Mouse (Mus musculus): ENCODE measurements at regions not wholly inside any gene's neighbourhood (a gene's known extent, or its start where the extent isn't known, plus 50 kb on each side); places are given as distances from the start of the nearest gene placed in this dataset.
A peak's percentile ranks its signal among the peaks of the same experiment; 100 is the strongest.

DNA sequence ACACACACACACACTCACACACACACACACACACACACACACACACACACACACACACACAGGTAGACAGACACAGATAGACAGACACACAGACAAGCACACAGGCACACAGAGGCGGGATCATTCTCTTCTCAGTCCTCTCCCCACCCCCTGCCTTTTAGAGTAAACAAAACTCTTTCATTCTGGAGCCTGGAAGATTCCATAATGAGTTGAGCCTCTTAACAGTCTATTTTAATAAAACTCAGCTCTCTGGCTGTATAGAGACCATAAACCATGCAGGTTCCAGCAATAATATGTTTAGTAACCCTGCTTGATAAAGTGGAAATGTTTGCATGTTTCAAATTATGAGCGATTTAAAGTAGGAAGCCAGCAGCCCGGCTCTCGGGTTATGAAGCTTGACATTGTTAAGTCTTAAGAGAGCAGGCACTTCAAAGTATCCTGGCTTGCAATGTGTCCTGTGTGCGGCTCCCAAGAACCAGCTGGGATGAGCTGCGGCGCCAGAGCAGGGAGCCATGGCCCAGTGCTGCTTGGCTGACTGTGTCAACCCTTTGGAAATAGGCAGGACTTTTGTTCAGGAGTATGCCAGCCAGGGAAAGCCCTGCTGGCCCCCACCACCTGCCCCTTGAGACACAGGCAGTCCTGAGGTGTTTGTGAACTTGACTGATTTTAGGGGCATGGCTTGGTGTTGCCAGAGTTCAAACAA lies 115.1 kb downstream of the Sall1 start:
- Histone ChIP-seq H3K9me3 (ENCODE audit: control insufficient read depth, low read length) (no peaks in the 10 kb centered on the region), H3K4me2 (ENCODE audit: low read length) (no peak overlapping the region), H3K4me1 (ENCODE audit: control insufficient read depth in 2 of 2, insufficient read depth in 2 of 2, low read length in 2 of 2) (peaks cover 5 to 9% of the 10 kb centered on the region in 2 experiments), H3K27me3 (ENCODE audit: control insufficient read depth, insufficient read depth, low read length) (peaks cover 3% of the 10 kb centered on the region; the same call in 1 of the 2 replicates), H3K9ac (ENCODE audit: low read length) (no peak overlapping the region), H3K27ac (replicated peaks in 1 of 2; ENCODE audit: control insufficient read depth in 1 of 2, insufficient read depth in 1 of 2, low read depth in 2 of 2, low read length in 2 of 2) (no peak overlapping the region), H3K4me3 (ENCODE audit: control insufficient read depth in 1 of 2, insufficient read depth in 1 of 2, low read depth in 1 of 2, low read length in 2 of 2) (no peak overlapping the region), H3K36me3 (ENCODE audit: control insufficient read depth, insufficient read depth, low read length) (no peaks in the 10 kb centered on the region)
- ATAC-seq (ENCODE audit: insufficient number of reproducible peaks, insufficient read depth, low FRiP score, low read depth) = no peak
- WGBS = 52% methylated on average over 7 of the region's 7 CpGs

DNA sequence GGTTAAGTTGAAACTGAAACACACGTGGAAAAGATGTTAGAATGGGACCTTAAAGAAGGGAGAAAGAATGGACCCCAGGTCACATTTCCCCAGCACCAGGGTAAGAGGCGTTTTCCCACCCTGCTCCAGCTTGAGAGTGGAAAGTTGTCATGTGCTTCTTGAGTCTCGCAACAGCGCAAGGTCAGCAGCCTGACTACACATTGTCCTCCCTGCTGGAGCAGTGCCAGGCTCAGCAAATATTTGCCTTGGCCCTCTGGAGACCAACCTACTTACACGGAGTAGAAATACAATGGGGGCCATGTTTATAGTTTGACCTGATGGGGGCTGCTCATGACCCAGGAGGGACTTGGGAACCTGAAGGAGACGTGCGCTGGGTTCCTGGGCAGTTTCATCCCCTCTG lies 121.1 kb downstream of the Sall1 start:
- Histone ChIP-seq H3K9me3 (ENCODE audit: control insufficient read depth, low read length) (no peaks in the 10 kb centered on the region), H3K27ac (replicated peaks in 1 of 2; ENCODE audit: control insufficient read depth in 1 of 2, insufficient read depth in 1 of 2, low read depth in 2 of 2, low read length in 2 of 2) (peak overlapping the region; percentile 79 to 90), H3K9ac (ENCODE audit: low read length) (no peak overlapping the region), H3K27me3 (ENCODE audit: control insufficient read depth, insufficient read depth, low read length) (peaks cover 23% of the 10 kb centered on the region), H3K4me2 (ENCODE audit: low read length) (no peak overlapping the region), H3K36me3 (ENCODE audit: control insufficient read depth, insufficient read depth, low read length) (no peaks in the 10 kb centered on the region), H3K4me1 (ENCODE audit: control insufficient read depth in 2 of 2, insufficient read depth in 2 of 2, low read length in 2 of 2) (peaks cover 11 to 16% of the 10 kb centered on the region in 2 experiments), H3K4me3 (ENCODE audit: control insufficient read depth in 1 of 2, insufficient read depth in 1 of 2, low read depth in 1 of 2, low read length in 2 of 2) (no peak overlapping the region)
- ATAC-seq (ENCODE audit: insufficient number of reproducible peaks, insufficient read depth, low FRiP score, low read depth) = peak; percentile 75
- 32% methylated on average over 7 of the region's 7 CpGs for WGBS

DNA sequence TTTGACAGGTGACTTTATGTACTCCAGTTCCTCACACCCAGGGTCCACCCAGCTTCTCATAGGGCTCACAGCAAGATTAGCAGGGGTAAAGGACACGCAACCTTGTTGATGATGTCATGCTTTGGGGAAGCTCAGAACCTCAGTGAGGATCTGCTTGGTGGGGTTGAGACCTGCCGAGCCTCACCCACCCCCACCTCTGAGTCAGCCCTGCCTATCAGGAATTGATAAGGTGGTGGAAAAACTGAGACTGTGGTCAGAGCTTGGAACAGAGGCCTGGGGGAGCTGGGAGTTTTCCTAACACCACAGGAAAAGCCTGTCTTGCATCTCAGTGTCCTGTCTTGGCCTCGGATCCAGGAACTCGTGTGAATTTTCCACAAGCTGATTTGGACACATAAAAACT lies 122.0 kb downstream of the Sall1 start:
- 15% methylated on average over 4 of the region's 4 CpGs for WGBS
- Histone ChIP-seq H3K9me3 (ENCODE audit: control insufficient read depth, low read length) (no peaks in the 10 kb centered on the region), H3K27ac (replicated peaks in 1 of 2; ENCODE audit: control insufficient read depth in 1 of 2, insufficient read depth in 1 of 2, low read depth in 2 of 2, low read length in 2 of 2) (peak overlapping the region; percentile 79 to 90), H3K4me1 (ENCODE audit: control insufficient read depth in 2 of 2, insufficient read depth in 2 of 2, low read length in 2 of 2) (peaks cover 11 to 16% of the 10 kb centered on the region in 2 experiments), H3K4me3 (ENCODE audit: control insufficient read depth in 1 of 2, insufficient read depth in 1 of 2, low read depth in 1 of 2, low read length in 2 of 2) (no peak overlapping the region), H3K27me3 (ENCODE audit: control insufficient read depth, insufficient read depth, low read length) (peaks cover 31% of the 10 kb centered on the region), H3K9ac (ENCODE audit: low read length) (no peak overlapping the region), H3K4me2 (ENCODE audit: low read length) (no peak overlapping the region), H3K36me3 (ENCODE audit: control insufficient read depth, insufficient read depth, low read length) (no peaks in the 10 kb centered on the region)
- ATAC-seq (ENCODE audit: insufficient number of reproducible peaks, insufficient read depth, low FRiP score, low read depth) = peak; percentile 79

DNA sequence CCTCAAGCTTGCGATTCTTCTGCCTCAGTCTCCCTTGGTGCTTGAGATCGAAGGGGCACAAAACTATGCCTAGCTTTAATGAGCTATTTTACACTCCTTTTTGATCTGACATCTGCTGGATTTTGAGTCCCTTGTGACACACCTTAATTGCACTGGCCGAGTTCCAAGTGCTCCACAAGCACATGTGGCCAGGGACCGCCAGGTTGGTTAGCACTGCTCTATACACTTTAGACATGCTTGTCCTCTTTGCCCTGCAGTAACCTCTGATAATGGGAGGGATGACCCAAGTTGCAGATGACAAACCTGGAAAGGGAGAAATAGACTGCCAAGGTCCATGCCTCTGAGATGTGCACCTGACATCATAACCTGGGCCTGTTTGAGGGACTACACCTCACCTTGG lies 124.7 kb downstream of the Sall1 start:
- WGBS = 74% methylated on average over 4 of the region's 4 CpGs
- ATAC-seq (ENCODE audit: insufficient number of reproducible peaks, insufficient read depth, low FRiP score, low read depth) = no peak
- peaks cover 23 to 24% of the 10 kb centered on the region in 2 experiments for H3K4me1 ChIP-seq (ENCODE audit: control insufficient read depth in 2 of 2, insufficient read depth in 2 of 2, low read length in 2 of 2)
- H3K4me2 ChIP-seq (ENCODE audit: low read length) = no peak overlapping the region
- H3K4me3 ChIP-seq (ENCODE audit: control insufficient read depth in 1 of 2, insufficient read depth in 1 of 2, low read depth in 1 of 2, low read length in 2 of 2) = no peak overlapping the region
- H3K9ac ChIP-seq (ENCODE audit: low read length) = no peak overlapping the region
- H3K36me3 ChIP-seq (ENCODE audit: control insufficient read depth, insufficient read depth, low read length) = no peaks in the 10 kb centered on the region
- peaks cover 49% of the 10 kb centered on the region for H3K27me3 ChIP-seq (ENCODE audit: control insufficient read depth, insufficient read depth, low read length)
- no peaks in the 10 kb centered on the region for H3K9me3 ChIP-seq (ENCODE audit: control insufficient read depth, low read length)
- no peak overlapping the region for H3K27ac ChIP-seq (replicated peaks in 1 of 2; ENCODE audit: control insufficient read depth in 1 of 2, insufficient read depth in 1 of 2, low read depth in 2 of 2, low read length in 2 of 2)

DNA sequence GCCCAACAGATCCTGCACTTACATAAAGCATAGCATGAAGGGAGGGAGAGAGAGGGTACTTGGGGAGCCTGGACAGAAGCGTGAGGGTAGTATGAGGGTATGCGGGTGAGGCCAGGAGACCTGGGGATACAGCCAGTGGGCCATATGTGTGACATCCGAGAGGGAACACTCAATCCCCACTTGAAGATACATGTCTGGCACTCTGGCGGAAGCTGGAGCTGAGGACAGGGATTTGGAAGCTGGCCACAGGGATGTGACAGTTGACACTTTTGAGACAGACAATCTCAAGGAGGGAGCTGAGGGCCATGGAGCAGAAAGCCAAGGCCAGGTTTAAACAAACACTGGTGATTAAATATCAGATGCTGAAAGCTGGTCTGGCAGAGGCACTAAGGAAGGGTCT lies 127.9 kb downstream of the Sall1 start:
- Histone ChIP-seq H3K4me1 (ENCODE audit: control insufficient read depth in 2 of 2, insufficient read depth in 2 of 2, low read length in 2 of 2) (peaks cover 8 to 12% of the 10 kb centered on the region in 2 experiments), H3K9me3 (ENCODE audit: control insufficient read depth, low read length) (no peaks in the 10 kb centered on the region), H3K4me3 (ENCODE audit: control insufficient read depth in 1 of 2, insufficient read depth in 1 of 2, low read depth in 1 of 2, low read length in 2 of 2) (no peak overlapping the region), H3K27ac (replicated peaks in 1 of 2; ENCODE audit: control insufficient read depth in 1 of 2, insufficient read depth in 1 of 2, low read depth in 2 of 2, low read length in 2 of 2) (no peak overlapping the region), H3K36me3 (ENCODE audit: control insufficient read depth, insufficient read depth, low read length) (no peaks in the 10 kb centered on the region), H3K27me3 (ENCODE audit: control insufficient read depth, insufficient read depth, low read length) (peaks cover 80% of the 10 kb centered on the region), H3K9ac (ENCODE audit: low read length) (no peak overlapping the region), H3K4me2 (ENCODE audit: low read length) (no peak overlapping the region)
- WGBS = 21% methylated on average over 4 of the region's 4 CpGs
- ATAC-seq (ENCODE audit: insufficient number of reproducible peaks, insufficient read depth, low FRiP score, low read depth) = peak; percentile 45; the same call in 1 of the 2 replicates

DNA sequence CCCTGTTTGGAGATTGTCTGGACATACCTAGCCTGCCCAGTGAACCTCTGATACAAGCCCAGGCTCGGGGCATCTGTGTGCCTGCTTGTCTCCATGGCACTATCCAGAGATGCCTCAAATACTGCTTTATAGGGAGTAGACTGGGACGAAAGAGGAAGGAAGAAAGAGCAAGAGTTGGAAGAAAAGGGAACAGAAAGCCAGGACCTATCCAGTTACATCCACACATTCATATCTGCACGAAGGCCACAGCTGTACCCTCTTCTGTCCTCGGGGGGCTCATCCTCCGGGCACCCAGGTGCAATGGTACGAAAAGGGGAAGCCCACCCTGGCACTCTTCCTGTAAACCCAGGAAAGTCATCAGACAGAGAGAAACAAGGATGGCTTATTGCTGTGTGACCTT lies 129.3 kb downstream of the Sall1 start:
- ATAC-seq (ENCODE audit: insufficient number of reproducible peaks, insufficient read depth, low FRiP score, low read depth) = no peak
- H3K9me3 ChIP-seq (ENCODE audit: control insufficient read depth, low read length) = no peaks in the 10 kb centered on the region
- H3K4me2 ChIP-seq (ENCODE audit: low read length) = no peak overlapping the region
- H3K4me3 ChIP-seq (ENCODE audit: control insufficient read depth in 1 of 2, insufficient read depth in 1 of 2, low read depth in 1 of 2, low read length in 2 of 2) = no peak overlapping the region
- H3K36me3 ChIP-seq (ENCODE audit: control insufficient read depth, insufficient read depth, low read length) = no peaks in the 10 kb centered on the region
- no peak overlapping the region for H3K9ac ChIP-seq (ENCODE audit: low read length)
- peaks cover 85% of the 10 kb centered on the region for H3K27me3 ChIP-seq (ENCODE audit: control insufficient read depth, insufficient read depth, low read length)
- 80% methylated on average over 6 of the region's 6 CpGs for WGBS
- H3K27ac ChIP-seq (replicated peaks in 1 of 2; ENCODE audit: control insufficient read depth in 1 of 2, insufficient read depth in 1 of 2, low read depth in 2 of 2, low read length in 2 of 2) = no peak overlapping the region
- H3K4me1 ChIP-seq (ENCODE audit: control insufficient read depth in 2 of 2, insufficient read depth in 2 of 2, low read length in 2 of 2) = peaks cover 8 to 12% of the 10 kb centered on the region in 2 experiments

DNA sequence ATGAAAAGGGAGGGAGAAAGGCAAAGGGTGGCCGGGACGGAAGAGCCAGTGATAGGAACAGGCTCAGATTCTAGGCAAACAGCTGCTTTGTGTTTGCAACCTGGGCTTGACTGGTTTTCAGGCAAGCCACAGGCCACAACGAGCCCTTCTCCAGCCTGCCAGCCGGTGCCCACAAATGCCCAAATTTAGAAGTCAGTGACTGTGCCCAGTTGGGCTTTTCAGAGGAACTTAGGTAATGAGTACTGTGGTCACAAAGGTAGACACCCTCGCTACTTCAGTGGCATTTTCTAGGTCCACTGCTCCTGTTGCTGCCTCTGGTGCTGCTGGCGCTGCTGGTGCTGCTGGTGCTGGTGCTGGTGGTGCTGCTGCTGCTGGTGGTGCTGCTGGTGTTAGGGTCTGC lies 129.8 kb downstream of the Sall1 start:
- H3K27me3 ChIP-seq (ENCODE audit: control insufficient read depth, insufficient read depth, low read length) = peaks cover 87% of the 10 kb centered on the region
- peaks cover 8 to 12% of the 10 kb centered on the region in 2 experiments for H3K4me1 ChIP-seq (ENCODE audit: control insufficient read depth in 2 of 2, insufficient read depth in 2 of 2, low read length in 2 of 2)
- H3K4me2 ChIP-seq (ENCODE audit: low read length) = no peak overlapping the region
- ATAC-seq (ENCODE audit: insufficient number of reproducible peaks, insufficient read depth, low FRiP score, low read depth) = no peak
- H3K27ac ChIP-seq (replicated peaks in 1 of 2; ENCODE audit: control insufficient read depth in 1 of 2, insufficient read depth in 1 of 2, low read depth in 2 of 2, low read length in 2 of 2) = no peak overlapping the region
- H3K9ac ChIP-seq (ENCODE audit: low read length) = no peak overlapping the region
- H3K36me3 ChIP-seq (ENCODE audit: control insufficient read depth, insufficient read depth, low read length) = no peaks in the 10 kb centered on the region
- no peak overlapping the region for H3K4me3 ChIP-seq (ENCODE audit: control insufficient read depth in 1 of 2, insufficient read depth in 1 of 2, low read depth in 1 of 2, low read length in 2 of 2)
- H3K9me3 ChIP-seq (ENCODE audit: control insufficient read depth, low read length) = no peaks in the 10 kb centered on the region
- WGBS = 73% methylated on average over 6 of the region's 6 CpGs

DNA sequence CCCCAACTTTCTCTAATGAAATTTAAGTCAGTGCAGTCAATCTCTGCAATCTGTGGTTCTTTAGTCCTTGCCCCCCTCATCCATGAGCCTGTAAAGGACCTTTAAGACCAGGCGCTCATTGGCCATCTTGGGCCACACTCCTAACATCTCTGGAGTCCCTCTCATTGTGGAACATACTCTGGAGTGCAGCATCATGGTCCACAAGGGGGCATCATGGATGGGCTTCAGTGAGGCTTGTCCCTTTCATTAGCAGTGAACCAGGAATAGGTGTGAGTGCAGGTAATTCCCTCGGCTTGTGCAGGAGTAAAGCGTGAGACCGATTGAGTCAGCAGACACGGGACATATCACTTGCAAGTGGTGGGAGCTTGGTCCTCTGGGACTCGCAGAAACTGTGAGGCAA lies 137.7 kb downstream of the Sall1 start:
- Histone ChIP-seq H3K4me3 (ENCODE audit: control insufficient read depth in 1 of 2, insufficient read depth in 1 of 2, low read depth in 1 of 2, low read length in 2 of 2) (no peak overlapping the region), H3K27me3 (ENCODE audit: control insufficient read depth, insufficient read depth, low read length) (peaks cover 79% of the 10 kb centered on the region), H3K36me3 (ENCODE audit: control insufficient read depth, insufficient read depth, low read length) (no peaks in the 10 kb centered on the region), H3K4me2 (ENCODE audit: low read length) (no peak overlapping the region), H3K27ac (replicated peaks in 1 of 2; ENCODE audit: control insufficient read depth in 1 of 2, insufficient read depth in 1 of 2, low read depth in 2 of 2, low read length in 2 of 2) (no peak overlapping the region), H3K4me1 (ENCODE audit: control insufficient read depth in 2 of 2, insufficient read depth in 2 of 2, low read length in 2 of 2) (peaks cover 6 to 12% of the 10 kb centered on the region in 2 experiments), H3K9me3 (ENCODE audit: control insufficient read depth, low read length) (no peaks in the 10 kb centered on the region), H3K9ac (ENCODE audit: low read length) (no peak overlapping the region)
- no peak for ATAC-seq (ENCODE audit: insufficient number of reproducible peaks, insufficient read depth, low FRiP score, low read depth)
- 79% methylated on average over 6 of the region's 6 CpGs for WGBS
